Mouse (Mus musculus) megakaryocyte-erythroid progenitor cell, adult 5-6 weeks (primary cell): ENCODE results near the gene Ccdc7a. TPM values are rescaled to one million over a fixed set of nuclear protein-coding genes. Genes with fewer than 3 reads are reported as not detected.

Experiments used
- ATAC-seq: replicated peaks from 2 replicates; pipeline ENCODE4 v1.8.0; 2016; ENCODE audit warnings: mild to moderate bottlenecking, inconsistent platforms; ENCODE audit not compliant: severe bottlenecking, poor library complexity, low FRiP score, low TSS enrichment
- total RNA-seq, 2 experiments: library from RNA; stranded (forward) in 1 of 2; stranded (reverse) in 1 of 2; fragments of 200-1000, 215-1000 nt in 1 of 2; fragments of >200 nt in 1 of 2; fragmentation: Nextera tagmentation in 1 of 2; gene quantifications; 2 replicates each; pipeline ENCODE4 v1.2.3; 2014 to 2017

Gene Ccdc7a
- total RNA-seq, 2 experiments from 2014 or later: not detected

DNA sequence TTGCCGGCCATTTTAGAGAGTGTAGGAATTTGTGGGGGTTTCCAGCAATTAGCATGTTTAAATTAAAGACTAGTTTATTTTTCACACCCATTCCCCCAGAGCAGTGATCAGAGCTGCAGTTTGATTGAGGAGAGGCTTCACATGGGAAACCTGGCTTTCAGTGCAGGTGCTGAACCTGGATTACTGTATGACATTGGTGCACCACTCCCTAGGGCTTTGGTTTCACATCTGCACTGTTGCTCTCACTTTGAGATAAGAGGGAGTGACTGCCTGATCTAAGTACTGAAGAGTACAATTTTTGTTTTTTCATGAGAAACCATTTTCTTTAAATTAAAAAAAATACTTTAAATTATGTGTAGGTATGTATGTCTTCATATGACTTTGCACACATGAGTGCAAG, 375.3 kb downstream of the Ccdc7a start:
- peak; percentile 35 for ATAC-seq

DNA sequence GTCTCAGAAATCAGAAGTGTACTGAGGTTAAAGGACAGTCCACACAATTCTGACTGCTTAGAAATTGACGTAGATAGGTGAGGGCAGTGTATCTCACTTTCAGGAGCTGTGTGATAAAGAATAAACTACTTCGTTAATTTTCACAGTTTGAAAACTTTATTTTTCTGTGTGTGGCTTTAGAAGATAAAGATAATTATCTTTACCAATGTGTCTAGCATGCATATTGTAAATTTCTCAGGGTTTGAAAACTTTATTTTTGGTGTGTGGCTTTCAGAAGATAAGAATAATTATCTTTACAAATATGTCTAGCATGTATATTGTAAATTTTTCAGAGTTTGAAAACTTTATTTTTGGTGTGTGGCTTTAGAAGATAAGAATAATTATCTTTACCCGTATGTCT, 376.6 kb downstream of the Ccdc7a start:
- peak; percentile 38 for ATAC-seq

GRCm38 (mm10) chr8:128686429-128686990, 378.8 kb downstream of the Ccdc7a start:
- ATAC-seq: no peak

- peak; percentile 66 for ATAC-seq
These were observed 379.5 kb downstream of the Ccdc7a start, which contains the start of gene Itgb1 for GRCm38 (mm10) chr8:128685507-128686428. Itgb1 (plus strand) TSS chr8:128685654.

DNA sequence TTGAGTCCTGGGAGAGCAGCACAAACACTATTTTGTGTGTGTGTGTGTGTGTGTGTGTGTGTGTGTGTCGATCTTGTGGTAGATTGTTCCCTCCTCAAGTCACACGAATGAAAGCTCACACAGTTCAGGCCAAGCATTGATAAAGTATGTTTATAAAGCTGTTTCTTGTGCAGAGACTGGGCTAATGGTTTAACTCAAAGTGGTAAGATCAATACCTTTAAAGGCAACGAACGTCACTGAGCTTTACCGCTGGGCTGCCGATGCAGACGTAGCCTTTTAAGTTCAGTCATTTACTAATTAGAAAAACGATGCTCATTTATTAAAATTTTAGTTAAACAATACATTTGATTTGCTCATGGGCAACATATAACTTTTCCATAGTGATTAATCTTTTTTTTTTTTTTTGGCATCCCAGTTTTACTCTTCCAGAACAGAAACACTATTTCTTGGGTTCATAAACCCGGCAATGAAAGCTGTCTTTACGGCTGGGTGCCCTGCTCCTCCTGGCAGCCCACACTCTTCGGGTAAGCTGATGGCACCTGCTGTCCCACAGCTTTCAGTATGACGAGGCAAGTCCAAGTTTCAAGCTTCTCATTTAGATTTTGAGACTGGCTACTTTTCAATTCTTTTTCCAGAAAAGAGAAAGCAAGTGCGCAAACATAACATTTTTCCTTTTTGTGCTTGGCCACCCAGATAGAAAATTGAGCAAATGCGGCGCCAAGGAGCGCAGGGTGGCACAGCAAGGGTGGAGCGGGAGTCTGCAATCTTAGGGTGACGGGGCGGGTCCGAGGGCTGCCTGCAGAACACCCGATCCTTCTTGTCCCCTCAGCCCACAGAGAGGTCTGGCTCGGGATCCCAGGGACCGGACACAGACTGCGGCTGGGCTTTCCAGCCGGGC, 380.5 kb downstream of the Ccdc7a start:
- peak; percentile 64 for ATAC-seq

Other genes starting within 250 kb of the Ccdc7a start
- gene Ccdc7b, start 1.6 kb upstream of the Ccdc7a start, total RNA-seq (2014; fragmentation: Nextera tagmentation): not detected in 2 replicates
- gene Ccdc7b, start 1.6 kb upstream of the Ccdc7a start, total RNA-seq (2017): not detected in 2 replicates
- not detected in 2 replicates for gene Gm10999, start 66.1 kb upstream of the Ccdc7a start, total RNA-seq (2014; fragmentation: Nextera tagmentation)
- gene Gm10999, start 66.1 kb upstream of the Ccdc7a start, total RNA-seq (2017): not detected in 2 replicates
- 12.7 and 13.3 TPM in 2 replicates for gene 2610044O15Rik8, start 168.9 kb upstream of the Ccdc7a start, total RNA-seq (2014; fragmentation: Nextera tagmentation)
- gene 2610044O15Rik8, start 168.9 kb upstream of the Ccdc7a start, total RNA-seq (2017): 24.4 and 27.9 TPM in 2 replicates